In the genomic region with DNA sequence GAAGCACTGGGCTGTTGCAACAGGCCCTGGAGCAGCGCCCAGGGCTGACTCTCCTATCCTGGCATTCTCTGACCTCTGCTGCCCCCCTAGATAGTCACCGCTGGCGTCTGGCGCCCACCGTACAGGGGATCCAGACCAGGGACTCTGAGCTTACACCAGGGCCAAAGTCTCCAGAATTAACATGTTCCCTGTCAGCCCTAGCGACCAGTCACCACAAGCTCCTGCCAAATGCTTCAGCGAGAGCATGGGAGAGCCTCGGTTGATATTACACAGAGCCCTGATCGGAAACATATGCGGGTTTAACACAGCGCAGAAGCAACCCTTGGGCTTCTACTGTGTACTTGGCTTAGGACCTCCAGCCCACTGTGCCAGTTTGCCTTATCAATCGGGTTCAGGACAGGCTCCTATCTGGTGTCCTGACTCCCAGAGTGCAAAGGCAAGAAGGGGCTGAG, we compare ENCODE assay signal across 8 mouse cellular contexts.
DNase-seq lines count a peak whose midpoint lies in the region; ATAC-seq lines count a peak whose summit lies in the region.
"Had no signal": no experiment of that assay in that cellular context is flagged by ENCODE, and none has a peak within 500 bp of the region (broad histone marks: within the 10 kb centered on the region; RNA-seq: fewer than 3 reads in every experiment).

No protein-coding gene starts in this region.

- no peak overlapping the region for H3K4me3 ChIP-seq in midbrain, embryonic 15.5 days
- H3K4me3 ChIP-seq: midbrain, embryonic 12.5 days had no signal

- H3K27ac ChIP-seq in midbrain, embryonic 15.5 days, result no peak overlapping the region
- H3K27ac ChIP-seq: midbrain, embryonic 12.5 days had no signal

- no peaks in the 10 kb centered on the region for H3K9me3 ChIP-seq in midbrain, embryonic 15.5 days
- H3K9me3 ChIP-seq: midbrain, embryonic 12.5 days had no signal

- WGBS in midbrain, embryonic 15.5 days, result 82% methylated on average over 12 of the region's 12 CpGs

- H3K4me2 ChIP-seq in midbrain, embryonic 15.5 days, result no peak overlapping the region
- H3K4me2 ChIP-seq: midbrain, embryonic 12.5 days had no signal

- ATAC-seq in midbrain, embryonic 15.5 days (replicated peaks), result no peak

- DNase-seq in 3T3-L1 (ENCODE audit: low read depth, low spot score) (peak; percentile 76), adipocyte (ENCODE audit: low spot score) (peak; percentile 67), liver (peak; percentile 50)
- peak; percentile 63 for DNase-seq in heart, adult 8-10 months (ENCODE audit: low spot score)
- DNase-seq in Muller cell, postnatal 12 days (ENCODE audit: inconsistent ontology term), result no peak
- DNase-seq in thymus, postnatal 25 days, result no peak

- no peak overlapping the region for H3K9ac ChIP-seq in midbrain, embryonic 15.5 days
- H3K9ac ChIP-seq: midbrain, embryonic 12.5 days had no signal

- no peaks in the 10 kb centered on the region for H3K36me3 ChIP-seq in midbrain, embryonic 15.5 days (replicated peaks)

- H3K4me1 ChIP-seq in midbrain, embryonic 15.5 days, result 0 out of 2 replicates have a peak, but pooled peaks cover 3% of the 10 kb centered on the region

- H3K27me3 ChIP-seq in midbrain, embryonic 15.5 days (replicated peaks), result no peaks in the 10 kb centered on the region
- H3K27me3 ChIP-seq: midbrain, embryonic 12.5 days had no signal

Comparison
In these comparisons a context has a peak if more than half of its experiments do, and no peak if none do; other contexts are left out.
1. DNase-seq: peak in 3T3-L1 (single experiment), adipocyte (single experiment), heart, adult 8-10 months (single experiment) and liver (single experiment); none in Muller cell, postnatal 12 days (single experiment) and thymus, postnatal 25 days (single experiment).